Mouse (Mus musculus) testis, adult 2 months (tissue): ENCODE results near the gene Aurkaip1.

Experiments
- CTCF ChIP-seq: fragments of 200-500 bp; IDR thresholded peaks from 2 replicates; pipeline ENCODE4 v1.5.1; 2012; ENCODE audit warnings: low read depth, mild to moderate bottlenecking, inconsistent platforms, low read length, moderate library complexity; ENCODE audit not compliant: control insufficient read depth, insufficient read depth, insufficient replicate concordance
- POLR2A ChIP-seq: fragments of 200-500 bp; IDR thresholded peaks from 2 replicates; pipeline ENCODE4 v1.6.1; 2012; ENCODE audit warnings: low read depth, mild to moderate bottlenecking, inconsistent platforms, low read length, moderate library complexity; ENCODE audit not compliant: control insufficient read depth

DNA sequence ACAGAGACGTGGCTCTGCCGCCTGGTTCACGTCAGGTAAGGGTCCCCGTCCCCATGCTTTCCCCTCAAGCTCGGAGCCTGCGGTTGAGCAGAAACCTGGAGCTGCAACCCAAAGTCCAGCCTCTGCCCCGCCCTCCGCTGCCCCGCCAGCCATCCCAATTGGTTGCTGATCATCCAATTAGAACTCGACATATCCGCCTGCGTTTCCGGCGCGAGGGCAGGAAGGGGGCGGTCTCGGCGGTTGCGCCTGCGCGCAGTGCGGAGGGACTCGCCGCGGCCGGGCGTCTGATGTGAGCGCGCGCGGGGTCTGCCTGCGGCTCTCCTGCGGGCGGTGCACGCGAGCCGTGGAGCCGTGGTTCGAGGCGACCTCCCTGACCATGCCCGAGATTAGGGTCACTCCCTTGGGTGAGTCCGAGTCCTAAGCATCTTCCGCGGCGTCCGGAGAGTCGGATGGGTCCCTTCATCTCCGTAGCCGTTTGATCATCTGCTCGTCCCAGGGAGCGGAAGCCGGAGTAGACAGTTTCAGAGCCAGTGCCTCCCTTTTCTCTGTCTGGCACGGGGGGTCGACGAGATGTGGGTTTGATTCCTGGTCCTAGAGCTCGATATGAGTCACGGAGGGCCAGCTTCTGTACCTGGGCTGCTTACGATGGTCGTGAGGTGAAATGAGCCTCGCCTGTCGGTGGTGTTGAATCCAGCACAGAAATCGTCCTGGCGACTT lies 38.4 kb downstream of the Aurkaip1 start, which contains the start of the genes Cptp and Ints11:
- TF ChIP-seq CTCF (no peak), POLR2A (peak; percentile 62)
